Mouse (Mus musculus): ENCODE measurements around the gene Efna1.

DNA sequence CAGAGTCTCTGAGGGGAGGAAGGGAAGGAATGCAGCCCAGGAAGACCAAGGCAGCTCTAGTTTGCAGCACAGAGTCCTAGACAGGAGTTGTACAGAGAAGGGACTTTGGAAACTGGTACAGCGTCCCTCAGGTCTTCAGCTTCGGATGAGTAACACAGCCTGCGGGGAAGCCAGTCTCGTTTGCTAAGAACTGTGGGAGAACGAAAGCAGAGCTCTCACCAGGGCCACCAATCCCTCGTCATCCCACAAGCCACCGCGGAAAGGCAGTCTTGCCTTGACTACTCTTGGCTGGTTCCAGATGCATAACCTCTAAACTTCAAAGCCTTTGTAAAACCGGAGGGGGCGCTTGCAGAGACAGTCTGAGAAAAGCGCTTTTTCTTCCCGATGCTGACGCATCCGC, 18.6 kb upstream of the Efna1 start:
- no peak for TF ChIP-seq CTCF (conservative IDR thresholded peaks at IDR 0.05; ENCODE audit: low read length)
- TF ChIP-seq NANOG (IDR thresholded peaks at IDR 0.05; ENCODE audit: borderline replicate concordance, low read length): no peak
- TF ChIP-seq POU5F1 (IDR thresholded peaks at IDR 0.05; ENCODE audit: borderline replicate concordance, low read length): no peak
